Mouse (Mus musculus): ENCODE results near the gene Ccl9.

GRCm38 (mm10) chr11:83533192-83533591 lies 45.2 kb downstream of the Ccl9 start:
- no peak for TF ChIP-seq CTCF (IDR thresholded peaks at IDR 0.05; ENCODE audit: low read depth, low read length)
- TF ChIP-seq POLR2A (IDR thresholded peaks at IDR 0.05; ENCODE audit: extremely low read depth, insufficient read depth, low read length) = no peak
